ENCODE assay signal across 30 mouse cellular contexts in genomic region chr10:93633971-93634370, GRCm38 (mm10).
"Had no signal": no experiment of that assay in that cellular context is flagged by ENCODE, and none has a peak within 500 bp of the region (broad histone marks: within the 10 kb centered on the region; RNA-seq: fewer than 3 reads in every experiment).

No protein-coding gene starts in this region.

- H3K4me1 ChIP-seq: limb, embryonic 13.5 days; liver, embryonic 12.5 days; liver, embryonic 13.5 days; liver, embryonic 15.5 days; lung, embryonic 15.5 days; megakaryocyte, embryonic 14.5 days; midbrain, embryonic 12.5 days; midbrain, embryonic 15.5 days had no signal

- ATAC-seq: liver, embryonic 12.5 days; liver, postnatal 0 days; lung, postnatal 0 days; midbrain, embryonic 13.5 days; midbrain, embryonic 15.5 days; midbrain, embryonic 16.5 days had no signal

- H3K9ac ChIP-seq: limb, embryonic 12.5 days; limb, embryonic 13.5 days; limb, embryonic 15.5 days; liver, embryonic 12.5 days; liver, embryonic 13.5 days; liver, embryonic 14.5 days; liver, embryonic 15.5 days; liver, postnatal 0 days; lung, embryonic 14.5 days; lung, embryonic 15.5 days; midbrain, embryonic 12.5 days; midbrain, embryonic 13.5 days; midbrain, embryonic 15.5 days had no signal

- H3K4me3 ChIP-seq: left cerebral cortex, adult 2 months; limb, embryonic 10.5 days; limb, embryonic 12.5 days; limb, embryonic 13.5 days; limb, embryonic 15.5 days; liver, embryonic 12.5 days; liver, embryonic 13.5 days; liver, embryonic 15.5 days; lung, embryonic 15.5 days; megakaryocyte, embryonic 14.5 days; midbrain, embryonic 10.5 days; midbrain, embryonic 12.5 days; midbrain, embryonic 13.5 days; midbrain, embryonic 15.5 days; myocyte had no signal

- H3K27me3 ChIP-seq: midbrain, embryonic 13.5 days; midbrain, embryonic 15.5 days had no signal

- H3K36me3 ChIP-seq: limb, embryonic 10.5 days; limb, embryonic 12.5 days; limb, embryonic 13.5 days; limb, embryonic 15.5 days; liver, embryonic 12.5 days; liver, embryonic 13.5 days; liver, embryonic 15.5 days; lung, embryonic 15.5 days; midbrain, embryonic 10.5 days; midbrain, embryonic 12.5 days; midbrain, embryonic 13.5 days; midbrain, embryonic 15.5 days had no signal

- H3K4me2 ChIP-seq: limb, embryonic 12.5 days; limb, embryonic 13.5 days; limb, embryonic 15.5 days; liver, embryonic 11.5 days; liver, embryonic 12.5 days; liver, embryonic 13.5 days; liver, embryonic 15.5 days; lung, embryonic 14.5 days; lung, embryonic 15.5 days; midbrain, embryonic 12.5 days; midbrain, embryonic 13.5 days; midbrain, embryonic 15.5 days had no signal

- DNase-seq: liver; liver, embryonic 13.5 days; liver, postnatal 0 days; lung, adult 18-20 months; lung, adult 2 months; lung, embryonic 14.5 days; lung, postnatal 10 days; lung, postnatal 14 days; lung, postnatal 36 days; lung, postnatal 4 days; midbrain, embryonic 14.5 days had no signal

- H3K9me3 ChIP-seq: limb, embryonic 10.5 days; limb, embryonic 12.5 days; limb, embryonic 13.5 days; limb, embryonic 15.5 days; liver, embryonic 12.5 days; liver, embryonic 13.5 days; liver, embryonic 15.5 days; lung, embryonic 15.5 days; midbrain, embryonic 10.5 days; midbrain, embryonic 13.5 days; midbrain, embryonic 15.5 days had no signal

- H3K27ac ChIP-seq: left cerebral cortex, adult 2 months; limb, embryonic 10.5 days; limb, embryonic 12.5 days; limb, embryonic 13.5 days; limb, embryonic 15.5 days; liver, embryonic 12.5 days; liver, embryonic 13.5 days; liver, embryonic 14.5 days; liver, embryonic 15.5 days; lung, embryonic 15.5 days; macrophage; midbrain, embryonic 10.5 days; midbrain, embryonic 12.5 days; midbrain, embryonic 13.5 days; midbrain, embryonic 15.5 days had no signal
